Mouse (Mus musculus): Measurements from ENCODE around the gene Rapgef3. TPM values are rescaled to one million over a fixed set of nuclear protein-coding genes. Genes with fewer than 3 reads are reported as not detected.

Rapgef3 gene
- polyA plus RNA-seq, 1 experiment from 2014 or later = 23.4 TPM

DNA sequence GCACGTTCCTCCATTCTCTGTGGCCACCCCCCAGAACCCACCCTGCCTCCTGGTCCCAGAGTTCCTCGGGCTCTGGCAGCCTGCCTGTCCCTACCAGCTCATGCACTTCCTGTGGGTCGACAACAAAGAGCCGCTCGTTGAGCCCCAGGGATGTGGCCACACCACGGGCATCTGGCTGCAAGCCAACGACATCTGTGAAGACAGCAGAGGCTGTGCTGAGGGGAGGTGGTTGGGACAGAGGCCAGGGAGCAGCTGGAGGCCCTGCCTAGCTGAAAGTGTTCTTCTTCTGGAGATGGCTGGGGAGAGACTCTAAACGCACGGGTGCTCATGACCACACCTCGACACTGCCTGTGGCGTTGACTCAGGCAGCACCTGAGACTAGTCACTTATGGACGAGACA lies 17.1 kb downstream of the Rapgef3 start:
- H3K9me3 ChIP-seq = no peaks in the 10 kb centered on the region

DNA sequence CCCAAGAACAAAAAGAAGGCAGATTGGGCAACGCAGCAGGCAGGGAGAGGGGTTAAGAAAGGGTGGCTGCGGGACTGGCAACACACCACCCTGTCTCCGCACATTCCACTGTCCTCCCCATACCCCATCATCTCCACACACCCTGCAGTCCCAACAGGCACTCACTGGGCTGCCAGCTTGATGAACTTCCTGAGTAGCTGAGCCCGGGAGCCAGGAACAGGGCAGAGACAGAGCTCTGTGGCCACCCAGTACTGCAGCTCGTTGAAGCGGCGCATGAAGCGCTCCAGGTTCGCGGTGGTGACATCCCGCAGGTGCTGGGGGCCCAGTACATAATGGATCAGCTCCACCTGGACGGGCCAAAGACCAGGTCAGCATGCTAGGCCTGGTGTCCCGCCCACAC lies 17.9 kb downstream of the Rapgef3 start:
- Histone ChIP-seq H3K9me3 (no peaks in the 10 kb centered on the region), H3K4me3 (no peak overlapping the region), H3K4me1 (peaks cover 32% of the 10 kb centered on the region), H3K27me3 (no peaks in the 10 kb centered on the region), H3K4me2 (0 out of 2 replicates have a peak overlapping the region, but pooled peaks have one; percentile 24), H3K36me3 (peaks cover 7% of the 10 kb centered on the region; the same call in 1 of the 2 replicates), H3K27ac (peak overlapping the region; percentile 63), H3K9ac (no peak overlapping the region)
- ATAC-seq (ENCODE audit: borderline replicate concordance, extremely low read depth, low FRiP score, low TSS enrichment) = no peak
- WGBS = 76% methylated on average over 13 of the region's 13 CpGs

More for the DNA sequence above, 17.1 kb downstream of the Rapgef3 start:
- peak; percentile 93 for ATAC-seq (ENCODE audit: borderline replicate concordance, extremely low read depth, low FRiP score, low TSS enrichment)
- H3K27ac ChIP-seq = peak overlapping the region; percentile 63
- no peak overlapping the region for H3K4me3 ChIP-seq
- peaks cover 34% of the 10 kb centered on the region for H3K4me1 ChIP-seq
- H3K9ac ChIP-seq = no peak overlapping the region
- peak overlapping the region; percentile 24 for H3K4me2 ChIP-seq
- no peaks in the 10 kb centered on the region for H3K27me3 ChIP-seq
- peaks cover 4% of the 10 kb centered on the region; the same call in 1 of the 2 replicates for H3K36me3 ChIP-seq
- 5% methylated on average over 12 of the region's 12 CpGs for WGBS

DNA sequence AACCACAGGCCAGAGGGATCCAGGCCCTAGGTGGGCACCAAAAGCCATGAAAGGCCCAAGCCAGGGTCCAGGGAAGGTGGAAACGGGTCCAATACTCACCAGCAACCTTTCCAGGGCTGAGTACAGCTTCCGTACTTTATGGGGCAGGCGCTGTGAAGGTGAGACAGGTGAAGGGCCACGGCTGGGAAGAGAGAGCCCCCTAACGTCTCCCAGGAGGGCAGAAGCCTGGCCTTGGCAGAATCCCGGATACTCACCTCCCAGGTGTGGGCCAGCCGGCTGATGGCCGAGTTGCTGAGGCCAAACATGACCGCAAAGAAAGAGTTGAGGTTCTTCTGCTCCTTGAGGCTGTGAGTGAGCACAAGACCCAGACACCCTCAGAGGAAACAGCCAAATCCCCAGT lies 18.4 kb downstream of the Rapgef3 start:
- 93% methylated on average over 9 of the region's 9 CpGs for WGBS
- no peak overlapping the region for H3K4me2 ChIP-seq
- no peak overlapping the region for H3K27ac ChIP-seq
- H3K9ac ChIP-seq = no peak overlapping the region
- no peaks in the 10 kb centered on the region for H3K9me3 ChIP-seq
- H3K4me1 ChIP-seq = peaks cover 27% of the 10 kb centered on the region
- peaks cover 7% of the 10 kb centered on the region; the same call in 1 of the 2 replicates for H3K36me3 ChIP-seq
- no peak overlapping the region for H3K4me3 ChIP-seq
- H3K27me3 ChIP-seq = no peaks in the 10 kb centered on the region
- ATAC-seq (ENCODE audit: borderline replicate concordance, extremely low read depth, low FRiP score, low TSS enrichment) = no peak

DNA sequence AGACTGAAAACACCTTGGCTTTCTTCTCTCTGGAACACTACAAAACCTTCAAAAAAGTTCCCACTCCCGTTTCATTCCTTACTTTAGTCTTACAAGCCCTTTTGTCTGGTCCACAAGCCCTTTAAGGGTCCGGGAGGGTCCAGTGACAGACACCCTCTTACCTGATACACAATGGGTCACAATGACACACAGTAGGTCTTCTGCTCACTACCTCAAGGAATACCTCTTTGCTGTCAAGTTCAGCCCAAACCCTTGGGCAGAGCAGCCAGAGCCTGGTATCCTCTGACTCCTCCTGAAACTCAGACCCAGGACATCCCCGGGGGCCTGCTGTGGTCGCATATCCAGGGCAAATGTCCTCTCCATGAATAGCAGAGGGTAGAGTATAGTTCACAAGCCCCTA lies 18.8 kb downstream of the Rapgef3 start:
- Histone ChIP-seq H3K36me3 (peaks cover 7% of the 10 kb centered on the region; the same call in 1 of the 2 replicates), H3K27ac (no peak overlapping the region), H3K4me3 (no peak overlapping the region), H3K9me3 (no peaks in the 10 kb centered on the region), H3K9ac (no peak overlapping the region), H3K4me1 (peaks cover 23% of the 10 kb centered on the region), H3K4me2 (no peak overlapping the region), H3K27me3 (no peaks in the 10 kb centered on the region)
- 90% methylated on average over 4 of the region's 4 CpGs for WGBS
- ATAC-seq (ENCODE audit: borderline replicate concordance, extremely low read depth, low FRiP score, low TSS enrichment) = no peak

DNA sequence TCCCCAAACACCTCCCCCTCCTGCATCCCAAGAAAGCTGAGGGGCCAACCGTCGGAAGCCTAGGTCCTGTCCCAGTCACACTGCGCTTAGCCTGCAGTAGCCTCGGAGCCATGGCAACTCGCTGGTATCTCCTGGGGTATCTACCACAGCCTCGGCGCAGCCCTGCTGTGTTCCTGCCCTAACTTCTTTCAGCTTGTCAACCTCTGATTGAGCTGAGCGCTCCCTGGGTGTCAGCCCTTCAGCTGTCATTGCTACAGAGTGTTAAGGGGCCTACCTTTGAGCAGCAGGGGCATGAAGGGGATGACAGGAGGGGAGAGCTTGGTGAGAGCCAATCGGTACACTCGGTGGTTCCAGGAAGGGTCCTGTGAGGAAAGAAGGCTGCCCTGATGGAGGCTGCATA lies 19.5 kb downstream of the Rapgef3 start:
- 57% methylated on average over 10 of the region's 10 CpGs for WGBS

DNA sequence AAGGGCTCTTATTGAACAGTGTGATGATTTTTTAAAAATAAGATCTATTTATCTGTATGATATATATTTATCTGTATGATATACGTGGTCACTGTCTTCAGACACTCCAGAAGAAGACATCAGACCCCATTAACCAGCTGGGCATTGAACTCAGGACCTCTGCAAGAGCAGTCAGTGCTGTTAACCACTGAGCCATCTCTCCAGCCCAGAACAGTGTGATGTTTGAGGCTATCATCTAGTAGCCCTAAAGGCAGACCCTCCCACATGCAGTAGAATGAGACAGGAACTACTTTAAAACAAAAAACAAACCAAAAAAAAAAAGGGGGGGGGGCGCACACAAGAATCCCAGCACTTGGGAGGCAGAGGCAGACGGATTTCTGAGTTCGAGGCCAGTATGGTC lies 20.3 kb downstream of the Rapgef3 start:
- no peak for ATAC-seq (ENCODE audit: borderline replicate concordance, extremely low read depth, low FRiP score, low TSS enrichment)
- Histone ChIP-seq H3K4me3 (no peak overlapping the region), H3K9me3 (no peaks in the 10 kb centered on the region), H3K4me2 (no peak overlapping the region), H3K27ac (no peak overlapping the region), H3K9ac (no peak overlapping the region), H3K27me3 (no peaks in the 10 kb centered on the region), H3K4me1 (peaks cover 22% of the 10 kb centered on the region), H3K36me3 (peaks cover 7% of the 10 kb centered on the region; the same call in 1 of the 2 replicates)
- 80% methylated on average over 4 of the region's 4 CpGs for WGBS

More for the DNA sequence above, 19.5 kb downstream of the Rapgef3 start:
- Histone ChIP-seq H3K27me3 (no peaks in the 10 kb centered on the region), H3K9ac (no peak overlapping the region), H3K4me1 (peaks cover 22% of the 10 kb centered on the region), H3K4me3 (no peak overlapping the region), H3K9me3 (no peaks in the 10 kb centered on the region), H3K4me2 (no peak overlapping the region), H3K27ac (no peak overlapping the region), H3K36me3 (peaks cover 7% of the 10 kb centered on the region; the same call in 1 of the 2 replicates)
- no peak for ATAC-seq (ENCODE audit: borderline replicate concordance, extremely low read depth, low FRiP score, low TSS enrichment)

DNA sequence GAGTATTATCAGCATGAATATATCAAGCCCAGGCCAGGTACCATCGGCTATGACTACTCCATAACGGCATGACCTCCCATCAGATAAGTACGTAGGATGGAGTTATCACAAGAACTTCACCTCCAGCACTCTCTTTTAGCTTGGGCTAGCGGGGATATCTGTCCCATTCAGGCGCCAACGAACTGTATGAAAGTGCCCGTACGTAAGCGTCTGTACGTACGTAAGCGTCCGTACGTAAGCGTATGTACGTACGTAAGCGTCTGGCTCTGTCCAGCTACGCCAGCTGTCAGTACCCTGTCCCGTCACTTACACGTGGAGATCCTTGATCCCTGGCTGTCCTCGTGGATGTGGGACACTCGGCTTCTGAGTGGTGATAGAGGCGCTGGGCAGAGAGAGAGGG lies 21.0 kb downstream of the Rapgef3 start:
- Histone ChIP-seq H3K36me3 (peaks cover 7% of the 10 kb centered on the region; the same call in 1 of the 2 replicates), H3K4me2 (no peak overlapping the region), H3K4me1 (peaks cover 20% of the 10 kb centered on the region), H3K4me3 (no peak overlapping the region), H3K27me3 (no peaks in the 10 kb centered on the region), H3K27ac (no peak overlapping the region), H3K9me3 (no peaks in the 10 kb centered on the region), H3K9ac (no peak overlapping the region)
- 84% methylated on average over 24 of the region's 24 CpGs for WGBS
- no peak for ATAC-seq (ENCODE audit: borderline replicate concordance, extremely low read depth, low FRiP score, low TSS enrichment)

DNA sequence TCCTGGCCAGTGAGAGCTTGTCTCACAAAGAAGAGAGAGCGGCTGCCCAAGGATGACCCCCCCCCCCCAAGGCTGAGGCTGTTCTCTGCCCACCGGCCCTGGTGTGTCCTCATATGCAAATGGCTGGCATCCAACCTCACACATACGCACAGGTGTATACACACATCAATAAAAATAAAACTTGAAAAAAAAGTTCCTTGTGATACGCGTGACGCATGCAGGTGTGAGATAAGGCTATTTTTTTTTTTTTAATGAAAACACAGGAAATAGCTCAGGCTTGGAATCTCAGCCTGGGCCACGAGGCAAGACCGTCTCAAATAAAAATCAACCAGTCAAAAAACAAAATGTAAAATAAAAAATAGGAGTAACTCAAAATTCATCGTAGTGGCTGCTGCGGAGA lies 21.5 kb downstream of the Rapgef3 start:
- 80% methylated on average over 10 of the region's 10 CpGs for WGBS

DNA sequence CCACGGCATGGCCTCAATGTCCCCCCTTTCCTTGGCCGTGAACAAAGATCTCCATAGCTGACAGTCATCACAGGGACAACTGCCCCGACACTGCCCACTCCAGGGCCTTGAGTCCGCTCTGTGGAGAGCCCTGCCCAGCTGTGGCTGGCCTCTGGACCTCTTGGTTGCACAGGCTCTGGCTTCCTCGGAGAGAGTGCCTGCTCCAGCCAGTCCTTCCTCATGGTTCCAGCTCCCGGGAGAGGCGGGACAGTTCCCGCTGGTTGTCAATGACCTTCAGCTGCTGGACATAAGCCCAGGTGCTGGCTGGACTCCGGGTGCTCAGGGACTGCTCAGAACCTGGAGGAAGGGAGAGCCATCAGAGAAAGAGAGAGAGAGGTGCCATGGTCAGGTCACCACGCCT lies 22.4 kb downstream of the Rapgef3 start:
- H3K4me3 ChIP-seq = no peak overlapping the region
- 47% methylated on average over 10 of the region's 10 CpGs for WGBS
- H3K9me3 ChIP-seq = no peaks in the 10 kb centered on the region
- peaks cover 9% of the 10 kb centered on the region for H3K4me1 ChIP-seq
- no peaks in the 10 kb centered on the region for H3K27me3 ChIP-seq
- H3K9ac ChIP-seq = no peak overlapping the region
- H3K4me2 ChIP-seq = no peak overlapping the region
- ATAC-seq (ENCODE audit: borderline replicate concordance, extremely low read depth, low FRiP score, low TSS enrichment) = peak; percentile 28; the same call in 1 of the 2 replicates
- H3K36me3 ChIP-seq = peaks cover 7% of the 10 kb centered on the region; the same call in 1 of the 2 replicates
- H3K27ac ChIP-seq = no peak overlapping the region

More for the DNA sequence above, 21.5 kb downstream of the Rapgef3 start:
- H3K4me1 ChIP-seq = peaks cover 18% of the 10 kb centered on the region
- no peak overlapping the region for H3K4me2 ChIP-seq
- no peak overlapping the region for H3K9ac ChIP-seq
- no peak overlapping the region for H3K4me3 ChIP-seq
- no peaks in the 10 kb centered on the region for H3K27me3 ChIP-seq
- no peak overlapping the region for H3K27ac ChIP-seq
- ATAC-seq (ENCODE audit: borderline replicate concordance, extremely low read depth, low FRiP score, low TSS enrichment) = no peak
- no peaks in the 10 kb centered on the region for H3K9me3 ChIP-seq
- H3K36me3 ChIP-seq = peaks cover 7% of the 10 kb centered on the region; the same call in 1 of the 2 replicates

DNA sequence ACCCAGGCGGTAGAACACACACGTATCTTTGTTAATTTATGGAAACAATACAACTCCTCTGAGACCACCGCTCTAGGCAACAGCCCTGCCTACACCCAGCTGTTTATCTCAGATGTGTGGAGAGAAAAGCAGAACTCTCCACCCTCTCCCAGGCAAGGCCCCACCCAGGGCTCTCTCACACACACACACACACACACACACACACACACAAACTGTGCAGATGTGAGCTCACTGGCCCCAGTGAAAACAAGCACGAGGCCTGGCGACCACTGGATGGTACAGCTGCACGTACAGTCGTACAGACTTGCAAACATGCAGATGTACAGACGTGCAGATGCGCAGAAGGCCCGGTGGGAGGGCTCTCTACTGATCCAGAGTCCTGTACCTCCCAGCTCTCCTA lies 22.8 kb downstream of the Rapgef3 start:
- ATAC-seq (ENCODE audit: borderline replicate concordance, extremely low read depth, low FRiP score, low TSS enrichment) = peak; percentile 25; the same call in 1 of the 2 replicates
- Histone ChIP-seq H3K9ac (no peak overlapping the region), H3K4me1 (peaks cover 5% of the 10 kb centered on the region), H3K4me2 (no peak overlapping the region), H3K9me3 (no peaks in the 10 kb centered on the region), H3K27me3 (no peaks in the 10 kb centered on the region), H3K4me3 (no peak overlapping the region), H3K27ac (no peak overlapping the region), H3K36me3 (peaks cover 7% of the 10 kb centered on the region; the same call in 1 of the 2 replicates)
- WGBS = 68% methylated on average over 10 of the region's 10 CpGs

DNA sequence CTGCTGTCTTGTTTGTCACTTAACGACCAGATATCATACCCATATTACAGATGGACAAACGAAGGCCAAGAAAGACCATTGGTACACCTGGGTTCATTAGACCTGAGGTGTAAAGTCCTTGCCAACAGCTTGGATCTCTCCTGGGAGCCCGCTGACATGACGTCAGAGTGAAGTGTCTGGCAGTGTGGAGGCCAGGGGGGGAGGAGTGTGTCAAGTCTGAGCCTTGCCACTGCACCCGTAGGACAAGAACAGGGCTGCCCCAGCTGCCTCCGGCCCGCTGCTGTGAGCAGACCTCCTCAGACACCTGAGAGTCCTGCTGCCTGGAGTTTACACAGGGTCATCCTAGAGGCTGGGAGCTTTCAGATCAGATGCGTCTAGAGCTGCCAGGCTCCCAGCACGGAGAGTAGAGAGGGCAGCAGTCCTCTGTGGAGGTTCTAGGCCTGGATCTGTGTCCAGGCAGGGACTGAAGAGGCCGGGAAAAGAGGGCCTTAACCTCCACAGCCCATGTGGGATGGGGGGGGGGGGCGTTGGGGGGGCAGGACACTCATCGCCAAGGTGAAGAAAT lies 23.7 kb downstream of the Rapgef3 start:
- H3K36me3 ChIP-seq = peaks cover 7% of the 10 kb centered on the region; the same call in 1 of the 2 replicates
- no peak for ATAC-seq (ENCODE audit: borderline replicate concordance, extremely low read depth, low FRiP score, low TSS enrichment)
- H3K27me3 ChIP-seq = no peaks in the 10 kb centered on the region
- H3K4me1 ChIP-seq = 0 out of 2 replicates have a peak, but pooled peaks cover 4% of the 10 kb centered on the region
- 59% methylated on average over 11 of the region's 12 CpGs for WGBS
- no peak overlapping the region for H3K9ac ChIP-seq
- H3K27ac ChIP-seq = no peak overlapping the region
- H3K4me3 ChIP-seq = no peak overlapping the region
- no peaks in the 10 kb centered on the region for H3K9me3 ChIP-seq
- H3K4me2 ChIP-seq = no peak overlapping the region

DNA sequence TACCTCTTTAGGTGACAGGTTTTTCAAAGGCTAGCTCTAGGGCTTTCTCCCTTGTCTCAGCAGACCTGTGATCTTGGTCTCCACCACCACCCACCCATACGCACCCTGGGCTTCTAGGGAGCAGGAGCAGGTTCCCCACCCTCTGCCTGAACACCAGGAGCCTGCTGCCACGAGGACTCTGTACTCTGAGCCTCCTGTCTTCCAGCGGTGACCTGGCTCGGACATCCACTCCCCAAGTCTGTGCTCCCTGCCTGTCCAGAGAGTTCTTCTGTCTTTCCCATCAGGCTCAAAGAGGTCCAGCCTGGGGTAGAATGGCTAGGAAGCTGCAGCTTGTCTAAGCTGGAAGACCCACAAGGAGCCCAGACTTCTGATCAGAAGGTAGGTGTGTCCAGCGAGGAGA lies 24.6 kb downstream of the Rapgef3 start:
- Histone ChIP-seq H3K4me2 (no peak overlapping the region), H3K27me3 (no peaks in the 10 kb centered on the region), H3K4me3 (no peak overlapping the region), H3K9ac (no peak overlapping the region), H3K9me3 (no peaks in the 10 kb centered on the region), H3K36me3 (peaks cover 7% of the 10 kb centered on the region; the same call in 1 of the 2 replicates), H3K27ac (no peak overlapping the region), H3K4me1 (0 out of 2 replicates have a peak, but pooled peaks cover 4% of the 10 kb centered on the region)
- WGBS = 78% methylated on average over 5 of the region's 5 CpGs
- ATAC-seq (ENCODE audit: borderline replicate concordance, extremely low read depth, low FRiP score, low TSS enrichment) = no peak
